Mouse (Mus musculus): ENCODE measurements around the gene Fzr1. TPM values are rescaled to one million over a fixed set of nuclear protein-coding genes. Genes with fewer than 3 reads are reported as not detected.

The Fzr1 gene
- total and polyA plus RNA-seq, 2 experiments from 2014 or later, result 47.6 to 48.4 TPM

GRCm38 (mm10) chr10:81413310-81414261 is 35.3 kb upstream of the Fzr1 start:
- peak overlapping the region; percentile 48 for H3K4me2 ChIP-seq (ENCODE audit: low read depth, low read length)
- H3K9me3 ChIP-seq (replicated peaks; ENCODE audit: control insufficient read depth, low read length), result no peaks in the 10 kb centered on the region
- peaks cover 83% of the 10 kb centered on the region for H3K4me1 ChIP-seq (ENCODE audit: control insufficient read depth, insufficient read depth)
- H3K27ac ChIP-seq (ENCODE audit: low read depth), result peak overlapping the region; percentile 97
- no peaks in the 10 kb centered on the region for H3K27me3 ChIP-seq (ENCODE audit: control insufficient read depth, insufficient read depth, low read length)
- DNase-seq (ENCODE audit: low spot score) (peak; percentile 72), ATAC-seq (ENCODE audit: insufficient read depth, low read depth) (peak; percentile 21)
- no peak overlapping the region for H3K4me3 ChIP-seq (ENCODE audit: low read depth, low read length)
- TF ChIP-seq EP300 (IDR thresholded peaks at IDR 0.05; ENCODE audit: low read depth) (peak; percentile 99), CTCF (IDR thresholded peaks at IDR 0.05; ENCODE audit: low read depth) (no peak)
- 0 out of 2 replicates have a peak overlapping the region, but pooled peaks have one; percentile 6 for H3K9ac ChIP-seq (replicated peaks; ENCODE audit: low read depth, low read length)
- peaks cover 1% of the 10 kb centered on the region; the same call in 1 of the 2 replicates for H3K36me3 ChIP-seq (replicated peaks; ENCODE audit: control insufficient read depth, insufficient read depth, low read length)
- 34% methylated on average over 25 of the region's 26 CpGs for WGBS

GRCm38 (mm10) chr10:81412586-81413309 is 34.4 kb upstream of the Fzr1 start:
- TF ChIP-seq CTCF (IDR thresholded peaks at IDR 0.05; ENCODE audit: low read depth), result no peak
- no peak for TF ChIP-seq EP300 (IDR thresholded peaks at IDR 0.05; ENCODE audit: low read depth)
- H3K27ac ChIP-seq (ENCODE audit: low read depth), result peak overlapping the region; percentile 97
- no peak for ATAC-seq (ENCODE audit: insufficient read depth, low read depth)
- no peak for DNase-seq (ENCODE audit: low spot score)
- H3K9me3 ChIP-seq (replicated peaks; ENCODE audit: control insufficient read depth, low read length), result no peaks in the 10 kb centered on the region
- WGBS, result 62% methylated on average over 16 of the region's 16 CpGs
- no peak overlapping the region for H3K4me3 ChIP-seq (ENCODE audit: low read depth, low read length)
- peaks cover 83% of the 10 kb centered on the region for H3K4me1 ChIP-seq (ENCODE audit: control insufficient read depth, insufficient read depth)
- peak overlapping the region; percentile 33 for H3K4me2 ChIP-seq (ENCODE audit: low read depth, low read length)
- 0 out of 2 replicates have a peak, but pooled peaks cover 7% of the 10 kb centered on the region for H3K36me3 ChIP-seq (replicated peaks; ENCODE audit: control insufficient read depth, insufficient read depth, low read length)
- H3K27me3 ChIP-seq (ENCODE audit: control insufficient read depth, insufficient read depth, low read length), result no peaks in the 10 kb centered on the region
- H3K9ac ChIP-seq (replicated peaks; ENCODE audit: low read depth, low read length), result 0 out of 2 replicates have a peak overlapping the region, but pooled peaks have one; percentile 8

- DNase-seq (ENCODE audit: low spot score), result peak; percentile 84
- H3K27me3 ChIP-seq (ENCODE audit: control insufficient read depth, insufficient read depth, low read length), result no peaks in the 10 kb centered on the region
- peak overlapping the region; percentile 97 for H3K27ac ChIP-seq (ENCODE audit: low read depth)
- H3K9me3 ChIP-seq (replicated peaks; ENCODE audit: control insufficient read depth, low read length), result no peaks in the 10 kb centered on the region
- peaks cover 83% of the 10 kb centered on the region for H3K4me1 ChIP-seq (ENCODE audit: control insufficient read depth, insufficient read depth)
- TF ChIP-seq CTCF (IDR thresholded peaks at IDR 0.05; ENCODE audit: low read depth), result no peak
- peak; percentile 87 for TF ChIP-seq EP300 (IDR thresholded peaks at IDR 0.05; ENCODE audit: low read depth)
- H3K9ac ChIP-seq (replicated peaks; ENCODE audit: low read depth, low read length), result 0 out of 2 replicates have a peak overlapping the region, but pooled peaks have one; percentile 8
- H3K4me3 ChIP-seq (ENCODE audit: low read depth, low read length), result no peak overlapping the region
- 13% methylated on average over 18 of the region's 18 CpGs for WGBS
- H3K36me3 ChIP-seq (replicated peaks; ENCODE audit: control insufficient read depth, insufficient read depth, low read length), result peaks cover 15% of the 10 kb centered on the region
- peak overlapping the region; percentile 33 for H3K4me2 ChIP-seq (ENCODE audit: low read depth, low read length)
- ATAC-seq (ENCODE audit: insufficient read depth, low read depth), result peak; percentile 55
These were observed 33.4 kb upstream of the Fzr1 start for GRCm38 (mm10) chr10:81411471-81412400.

GRCm38 (mm10) chr10:81410981-81411380 is 32.7 kb upstream of the Fzr1 start:
- DNase-seq (ENCODE audit: low spot score), result no peak
- no peak overlapping the region for H3K4me3 ChIP-seq (ENCODE audit: low read depth, low read length)
- peaks cover 21% of the 10 kb centered on the region for H3K36me3 ChIP-seq (replicated peaks; ENCODE audit: control insufficient read depth, insufficient read depth, low read length)
- H3K9me3 ChIP-seq (replicated peaks; ENCODE audit: control insufficient read depth, low read length), result no peaks in the 10 kb centered on the region
- no peak for ATAC-seq (ENCODE audit: insufficient read depth, low read depth)
- peaks cover 77% of the 10 kb centered on the region for H3K4me1 ChIP-seq (ENCODE audit: control insufficient read depth, insufficient read depth)
- peak overlapping the region; percentile 97 for H3K27ac ChIP-seq (ENCODE audit: low read depth)
- TF ChIP-seq CTCF (IDR thresholded peaks at IDR 0.05; ENCODE audit: low read depth), result no peak
- TF ChIP-seq EP300 (IDR thresholded peaks at IDR 0.05; ENCODE audit: low read depth), result no peak
- no peaks in the 10 kb centered on the region for H3K27me3 ChIP-seq (ENCODE audit: control insufficient read depth, insufficient read depth, low read length)
- no peak overlapping the region for H3K9ac ChIP-seq (replicated peaks; ENCODE audit: low read depth, low read length)
- 0 out of 2 replicates have a peak overlapping the region, but pooled peaks have one; percentile 33 for H3K4me2 ChIP-seq (ENCODE audit: low read depth, low read length)
- 54% methylated on average over 9 of the region's 9 CpGs for WGBS
